Mouse (Mus musculus): ENCODE results near the gene Rbpjl. TPM values are rescaled to one million over a fixed set of nuclear protein-coding genes. Genes with fewer than 3 reads are reported as not detected.
A peak's percentile ranks its signal among the peaks of the same experiment; 100 is the strongest.

Rbpjl gene
- polyA plus RNA-seq, 2 experiments, result 0.45 to 2.7 TPM

GRCm38 (mm10) chr2:164448921-164449320, 46.0 kb downstream of the Rbpjl start:
- H3K27me3 ChIP-seq (ENCODE audit: control insufficient read depth, insufficient read depth, low read length), result no peaks in the 10 kb centered on the region
- H3K27ac ChIP-seq (replicated peaks; ENCODE audit: low read depth, low read length), result 0 out of 2 replicates have a peak overlapping the region, but pooled peaks have one; percentile 33
- WGBS, result 65% methylated on average over 5 of the region's 5 CpGs
- ATAC-seq (ENCODE audit: low FRiP score, low read depth), result no peak
- no peak for TF ChIP-seq POLR2A (IDR thresholded peaks at IDR 0.05; ENCODE audit: borderline replicate concordance, extremely low read depth, insufficient read depth, insufficient read length)
- no peak overlapping the region for H3K4me3 ChIP-seq (replicated peaks; ENCODE audit: low read length)
- no peaks in the 10 kb centered on the region for H3K9me3 ChIP-seq (ENCODE audit: control insufficient read depth, low read length)
- H3K9ac ChIP-seq (ENCODE audit: low read depth, low read length, severe bottlenecking), result no peak overlapping the region
- peaks cover 19% of the 10 kb centered on the region for H3K4me1 ChIP-seq (ENCODE audit: control insufficient read depth, insufficient read depth, low read length)
- H3K36me3 ChIP-seq (ENCODE audit: control insufficient read depth, insufficient read depth, low read length), result no peaks in the 10 kb centered on the region
- no peak overlapping the region for H3K4me2 ChIP-seq (replicated peaks; ENCODE audit: low read depth, low read length, severe bottlenecking)
- no peak for DNase-seq (ENCODE audit: low spot score)

- Histone ChIP-seq H3K27me3 (ENCODE audit: control insufficient read depth, insufficient read depth, low read length) (no peaks in the 10 kb centered on the region), H3K27ac (replicated peaks; ENCODE audit: low read depth, low read length) (0 out of 2 replicates have a peak overlapping the region, but pooled peaks have one; percentile 33), H3K4me3 (replicated peaks; ENCODE audit: low read length) (no peak overlapping the region), H3K4me2 (replicated peaks; ENCODE audit: low read depth, low read length, severe bottlenecking) (no peak overlapping the region), H3K36me3 (ENCODE audit: control insufficient read depth, insufficient read depth, low read length) (no peaks in the 10 kb centered on the region), H3K4me1 (ENCODE audit: control insufficient read depth, insufficient read depth, low read length) (peaks cover 19% of the 10 kb centered on the region), H3K9me3 (ENCODE audit: control insufficient read depth, low read length) (no peaks in the 10 kb centered on the region), H3K9ac (ENCODE audit: low read depth, low read length, severe bottlenecking) (no peak overlapping the region)
- DNase-seq (ENCODE audit: low spot score), result no peak
- WGBS, result 85% methylated on average over 14 of the region's 14 CpGs
- ATAC-seq (ENCODE audit: low FRiP score, low read depth), result no peak
- TF ChIP-seq POLR2A (IDR thresholded peaks at IDR 0.05; ENCODE audit: borderline replicate concordance, extremely low read depth, insufficient read depth, insufficient read length), result no peak
Measured at GRCm38 (mm10) chr2:164449341-164450042, 46.6 kb downstream of the Rbpjl start.

- DNase-seq (ENCODE audit: low spot score) (peak; percentile 80), ATAC-seq (ENCODE audit: low FRiP score, low read depth) (peak; percentile 76)
- Histone ChIP-seq H3K4me3 (replicated peaks; ENCODE audit: low read length) (no peak overlapping the region), H3K4me1 (ENCODE audit: control insufficient read depth, insufficient read depth, low read length) (peaks cover 34% of the 10 kb centered on the region), H3K27ac (replicated peaks; ENCODE audit: low read depth, low read length) (peak overlapping the region; percentile 40), H3K36me3 (ENCODE audit: control insufficient read depth, insufficient read depth, low read length) (no peaks in the 10 kb centered on the region), H3K27me3 (ENCODE audit: control insufficient read depth, insufficient read depth, low read length) (no peaks in the 10 kb centered on the region), H3K9me3 (ENCODE audit: control insufficient read depth, low read length) (no peaks in the 10 kb centered on the region), H3K4me2 (replicated peaks; ENCODE audit: low read depth, low read length, severe bottlenecking) (peak overlapping the region; percentile 6; the same call in 1 of the 2 replicates), H3K9ac (ENCODE audit: low read depth, low read length, severe bottlenecking) (no peak overlapping the region)
- 16% methylated on average over 10 of the region's 13 CpGs for WGBS
- no peak for TF ChIP-seq POLR2A (IDR thresholded peaks at IDR 0.05; ENCODE audit: borderline replicate concordance, extremely low read depth, insufficient read depth, insufficient read length)
Measured at GRCm38 (mm10) chr2:164452000-164452676, 49.2 kb downstream of the Rbpjl start.

- peaks cover 34% of the 10 kb centered on the region for H3K4me1 ChIP-seq (ENCODE audit: control insufficient read depth, insufficient read depth, low read length)
- DNase-seq (ENCODE audit: low spot score), result no peak
- H3K9ac ChIP-seq (ENCODE audit: low read depth, low read length, severe bottlenecking), result no peak overlapping the region
- ATAC-seq (ENCODE audit: low FRiP score, low read depth), result no peak
- 80% methylated on average over 14 of the region's 14 CpGs for WGBS
- no peak for TF ChIP-seq POLR2A (IDR thresholded peaks at IDR 0.05; ENCODE audit: borderline replicate concordance, extremely low read depth, insufficient read depth, insufficient read length)
- H3K4me2 ChIP-seq (replicated peaks; ENCODE audit: low read depth, low read length, severe bottlenecking), result no peak overlapping the region
- no peaks in the 10 kb centered on the region for H3K36me3 ChIP-seq (ENCODE audit: control insufficient read depth, insufficient read depth, low read length)
- 0 out of 2 replicates have a peak overlapping the region, but pooled peaks have one; percentile 40 for H3K27ac ChIP-seq (replicated peaks; ENCODE audit: low read depth, low read length)
- no peaks in the 10 kb centered on the region for H3K9me3 ChIP-seq (ENCODE audit: control insufficient read depth, low read length)
- no peak overlapping the region for H3K4me3 ChIP-seq (replicated peaks; ENCODE audit: low read length)
- no peaks in the 10 kb centered on the region for H3K27me3 ChIP-seq (ENCODE audit: control insufficient read depth, insufficient read depth, low read length)
Measured at GRCm38 (mm10) chr2:164453047-164453757, 50.3 kb downstream of the Rbpjl start.

GRCm38 (mm10) chr2:164453887-164454500, 51.1 kb downstream of the Rbpjl start:
- no peak overlapping the region for H3K4me2 ChIP-seq (replicated peaks; ENCODE audit: low read depth, low read length, severe bottlenecking)
- WGBS, result 77% methylated on average over 7 of the region's 7 CpGs
- H3K27ac ChIP-seq (replicated peaks; ENCODE audit: low read depth, low read length), result no peak overlapping the region
- H3K4me3 ChIP-seq (replicated peaks; ENCODE audit: low read length), result no peak overlapping the region
- no peaks in the 10 kb centered on the region for H3K36me3 ChIP-seq (ENCODE audit: control insufficient read depth, insufficient read depth, low read length)
- peaks cover 33% of the 10 kb centered on the region for H3K4me1 ChIP-seq (ENCODE audit: control insufficient read depth, insufficient read depth, low read length)
- no peaks in the 10 kb centered on the region for H3K27me3 ChIP-seq (ENCODE audit: control insufficient read depth, insufficient read depth, low read length)
- DNase-seq (ENCODE audit: low spot score), result no peak
- no peak for ATAC-seq (ENCODE audit: low FRiP score, low read depth)
- H3K9ac ChIP-seq (ENCODE audit: low read depth, low read length, severe bottlenecking), result no peak overlapping the region
- TF ChIP-seq POLR2A (IDR thresholded peaks at IDR 0.05; ENCODE audit: borderline replicate concordance, extremely low read depth, insufficient read depth, insufficient read length), result no peak
- H3K9me3 ChIP-seq (ENCODE audit: control insufficient read depth, low read length), result no peaks in the 10 kb centered on the region

All from limb, embryonic 14.5 days (tissue).